Mouse (Mus musculus): ENCODE results near the gene Ranbp1.
A peak's percentile ranks its signal among the peaks of the same experiment; 100 is the strongest.
"Not testable (repeated sequence)": the region's sequence is repeated elsewhere in the genome, so short reads cannot be mapped to it uniquely, and the experiment has no call there.

The Ranbp1 gene

DNA sequence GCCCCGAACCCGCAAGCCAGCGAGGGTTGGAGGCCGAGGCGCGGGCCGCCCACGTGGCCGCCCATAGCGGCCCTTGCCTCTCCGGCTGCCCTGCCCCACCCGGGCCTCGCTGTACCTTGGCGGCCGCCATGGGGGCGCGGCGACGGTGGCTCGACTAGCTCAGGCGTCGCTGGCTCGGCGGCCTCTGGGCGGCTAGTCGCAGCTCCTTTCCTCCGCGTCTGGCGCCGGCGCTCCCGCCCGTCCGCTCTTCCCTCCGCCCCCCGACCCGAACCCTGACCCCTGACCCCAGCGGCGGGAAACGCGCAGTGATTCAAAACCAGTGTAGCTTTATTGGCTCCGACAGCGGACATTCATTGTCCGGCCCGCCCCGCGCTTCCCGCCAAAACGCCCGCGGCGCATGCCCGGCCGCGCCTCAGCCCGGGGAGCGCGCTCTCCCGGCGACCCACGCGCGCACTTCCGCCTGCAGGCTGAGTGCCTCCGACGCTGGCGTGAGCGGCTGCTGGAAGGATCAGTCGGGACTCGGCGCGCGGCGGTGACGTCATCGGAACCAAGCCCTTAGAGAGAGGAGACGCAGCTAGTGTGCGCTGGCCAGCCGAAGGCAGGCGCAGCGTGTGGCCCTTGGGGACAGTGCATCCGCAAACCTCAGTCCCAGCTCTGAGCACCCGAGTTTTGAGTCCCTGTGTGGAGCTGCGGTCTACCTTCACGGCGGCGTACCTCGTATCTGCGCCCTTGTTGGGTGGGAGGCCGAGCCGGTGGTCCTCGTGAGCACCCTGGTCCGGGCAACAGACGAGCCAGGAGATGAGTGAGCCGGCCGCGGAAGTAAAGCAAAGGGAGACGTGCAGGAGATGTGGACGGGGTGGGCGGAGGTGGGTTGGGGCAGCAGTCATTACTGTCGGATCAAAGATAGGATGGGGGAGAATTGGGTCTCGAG is at the start of gene Ranbp1, which contains the start of gene Trmt2a:
TSS of gene Ranbp1 (minus strand) at position 300 of the 931 bp plus-strand sequence.
TSS of gene Trmt2a (plus strand) at position 247 of the 931 bp plus-strand sequence.
- peak; percentile 90 for DNase-seq (ENCODE audit: low read depth, low spot score)

DNA sequence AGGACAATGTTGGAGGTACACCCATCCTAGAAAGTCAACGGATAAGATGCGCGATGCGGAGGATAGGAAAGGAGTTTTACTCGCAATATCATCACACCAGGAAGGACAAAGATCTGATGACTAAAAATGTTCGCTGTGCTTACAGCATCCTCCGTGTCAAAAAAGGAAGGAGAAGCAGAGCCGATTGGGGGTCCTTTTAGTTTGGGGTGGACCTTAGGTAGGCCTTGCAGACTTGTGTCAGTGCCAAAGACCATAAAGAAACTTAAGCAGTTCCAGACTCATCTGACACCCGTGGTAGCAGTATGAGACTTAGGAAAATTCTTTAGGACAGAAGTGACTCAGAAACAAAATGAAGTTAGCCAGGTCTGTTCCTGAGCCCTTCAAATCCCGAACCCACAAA is 41.1 kb upstream of the Ranbp1 start:
- not testable (repeated sequence) for DNase-seq (ENCODE audit: low read depth, low spot score)

DNA sequence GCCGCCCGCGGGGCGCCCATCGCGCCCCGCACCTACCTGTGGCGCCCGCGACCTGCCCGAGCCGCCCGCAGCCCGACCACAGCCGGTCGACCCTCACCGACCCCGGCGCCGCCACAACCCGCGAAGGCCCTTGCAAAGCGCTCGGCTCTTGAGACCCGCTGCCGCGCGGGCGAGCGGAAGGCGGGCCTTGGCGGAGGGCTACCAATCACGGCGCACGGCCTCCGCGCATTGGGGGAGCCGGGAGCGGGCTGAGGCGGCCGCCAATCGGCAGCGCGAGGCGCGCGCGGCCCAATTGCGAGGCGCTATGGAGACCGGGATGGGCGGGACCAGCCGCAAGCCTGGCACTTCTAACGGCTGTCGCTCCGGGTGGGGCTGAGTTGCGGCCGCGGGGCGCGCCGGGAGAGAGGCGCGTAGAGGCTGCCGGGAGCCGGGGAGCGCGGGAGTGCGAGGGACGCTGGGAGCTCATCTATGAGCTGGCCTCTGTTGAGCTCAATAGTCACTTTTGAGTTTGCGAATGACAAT is 40.6 kb upstream of the Ranbp1 start, which contains the start of gene Dgcr8:
TSS of gene Dgcr8 (minus strand) at position 180 of the 522 bp plus-strand sequence.
- DNase-seq (ENCODE audit: low read depth, low spot score), result peak; percentile 96

DNA sequence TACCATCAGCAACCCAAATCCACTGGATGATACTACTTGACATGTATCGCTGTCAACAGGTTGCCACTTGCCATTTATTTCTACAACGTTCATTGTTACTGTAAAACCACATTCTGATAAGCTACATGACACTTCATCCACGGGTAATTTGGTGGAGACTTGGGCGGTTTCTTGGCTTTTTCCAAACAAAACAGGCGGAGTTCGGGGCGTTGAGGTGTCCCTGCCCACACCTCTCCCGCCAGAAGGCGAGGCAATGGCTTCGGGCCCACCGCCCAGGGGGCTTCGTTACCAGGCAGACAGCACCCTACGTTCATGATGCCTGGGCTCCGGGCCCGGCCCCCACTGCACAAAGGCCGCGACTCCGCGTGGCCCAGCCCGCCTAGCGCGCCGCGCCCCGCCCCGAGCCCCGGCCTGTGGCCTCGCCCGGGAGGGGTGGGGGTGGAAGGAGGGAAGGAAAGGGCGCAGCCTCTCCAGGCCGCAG is 40.1 kb upstream of the Ranbp1 start:
- DNase-seq (ENCODE audit: low read depth, low spot score), result peak; percentile 66

- peak; percentile 22 for DNase-seq (ENCODE audit: low read depth, low spot score)
Measured at GRCm38 (mm10) chr16:18288166-18288565, 39.6 kb upstream of the Ranbp1 start.

GRCm38 (mm10) chr16:18275166-18275565 is 26.6 kb upstream of the Ranbp1 start:
- no peak for DNase-seq (ENCODE audit: low read depth, low spot score)

GRCm38 (mm10) chr16:18268182-18268581 is 19.6 kb upstream of the Ranbp1 start:
- DNase-seq (ENCODE audit: low read depth, low spot score), result no peak

DNA sequence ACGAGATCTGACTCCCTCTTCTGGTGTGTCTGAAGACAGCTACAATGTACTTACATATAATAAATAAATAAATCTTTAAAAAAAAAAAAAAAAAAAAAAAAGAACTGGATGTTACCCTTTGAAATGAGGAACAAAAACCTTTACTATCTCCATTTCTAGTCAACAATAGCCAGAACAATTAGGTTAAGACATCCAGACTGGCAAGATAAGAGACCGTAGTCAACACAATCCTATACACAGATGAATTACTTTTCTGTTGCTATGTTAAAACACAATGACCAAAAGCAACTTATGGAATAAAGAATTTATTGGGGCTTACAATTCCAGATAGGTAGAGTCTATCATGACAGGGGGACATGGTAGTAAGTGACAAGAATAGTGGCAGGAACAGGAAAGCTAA is 16.5 kb upstream of the Ranbp1 start:
- DNase-seq (ENCODE audit: low read depth, low spot score), result no peak

DNA sequence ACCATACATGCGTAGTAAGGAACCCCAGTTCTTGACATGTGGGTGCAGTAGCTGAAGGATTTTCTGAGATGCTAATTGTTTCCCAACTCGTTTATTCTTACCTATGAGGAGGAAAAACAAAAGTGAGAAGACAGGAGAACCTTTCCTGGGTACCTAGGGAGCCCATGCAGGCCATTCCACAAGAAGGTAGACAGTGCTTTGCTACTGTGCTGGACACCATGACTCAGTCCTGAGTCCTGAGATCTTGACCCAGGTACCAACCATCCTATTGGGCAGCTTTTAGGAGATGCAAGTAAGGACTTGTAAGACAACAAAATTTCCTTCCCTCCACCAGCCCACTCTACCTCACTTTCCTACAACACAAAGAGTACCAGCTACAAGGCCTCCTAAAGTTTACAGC is 9.7 kb upstream of the Ranbp1 start, which contains the start of gene Gm49776:
TSS of gene Gm49776 (minus strand) at position 101 of the 400 bp plus-strand sequence.
- DNase-seq (ENCODE audit: low read depth, low spot score), result no peak

DNA sequence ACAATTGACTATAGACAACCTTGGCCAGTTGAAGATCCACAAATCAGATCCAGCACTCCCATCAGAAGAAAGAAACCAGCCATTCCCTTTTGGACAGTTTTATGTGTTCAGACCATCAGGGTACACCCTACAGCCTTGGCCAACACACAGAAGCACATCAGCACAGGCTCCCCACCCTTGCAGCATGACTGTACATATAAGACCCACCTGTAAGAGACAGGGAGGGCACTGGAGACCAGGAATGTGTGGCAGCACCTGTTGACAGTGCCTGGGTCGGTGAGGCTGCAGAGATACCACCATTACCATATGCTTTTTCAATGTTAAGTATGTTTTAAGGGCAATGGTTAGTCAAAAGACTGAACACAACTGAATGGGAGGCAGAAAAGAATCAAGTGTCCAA is 5.3 kb upstream of the Ranbp1 start:
- DNase-seq (ENCODE audit: low read depth, low spot score), result no peak

- DNase-seq (ENCODE audit: low read depth, low spot score), result no peak
Measured at GRCm38 (mm10) chr16:18252736-18253135, 4.2 kb upstream of the Ranbp1 start.

GRCm38 (mm10) chr16:18250828-18251790 is 2.6 kb upstream of the Ranbp1 start:
- no peak for DNase-seq (ENCODE audit: low read depth, low spot score)

DNA sequence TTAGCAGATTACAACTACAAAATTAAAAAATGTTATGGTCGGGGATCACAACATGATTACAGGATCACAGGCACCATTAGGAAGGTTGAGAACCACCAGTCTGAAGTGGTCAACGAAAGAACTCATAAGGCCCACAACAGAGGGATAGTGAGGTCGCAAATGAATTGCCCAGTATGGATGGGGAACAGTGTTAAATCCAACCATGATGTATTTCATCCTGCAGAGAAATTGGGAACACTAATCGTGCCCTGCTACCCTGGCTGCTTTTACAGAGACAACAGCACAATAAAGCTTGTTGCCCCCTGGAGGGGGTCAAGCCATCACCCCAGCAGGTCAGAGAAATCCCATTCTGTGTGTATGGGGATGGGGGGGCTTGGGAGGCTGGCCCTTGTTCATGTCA is 1.7 kb upstream of the Ranbp1 start:
- no peak for DNase-seq (ENCODE audit: low read depth, low spot score)

DNA sequence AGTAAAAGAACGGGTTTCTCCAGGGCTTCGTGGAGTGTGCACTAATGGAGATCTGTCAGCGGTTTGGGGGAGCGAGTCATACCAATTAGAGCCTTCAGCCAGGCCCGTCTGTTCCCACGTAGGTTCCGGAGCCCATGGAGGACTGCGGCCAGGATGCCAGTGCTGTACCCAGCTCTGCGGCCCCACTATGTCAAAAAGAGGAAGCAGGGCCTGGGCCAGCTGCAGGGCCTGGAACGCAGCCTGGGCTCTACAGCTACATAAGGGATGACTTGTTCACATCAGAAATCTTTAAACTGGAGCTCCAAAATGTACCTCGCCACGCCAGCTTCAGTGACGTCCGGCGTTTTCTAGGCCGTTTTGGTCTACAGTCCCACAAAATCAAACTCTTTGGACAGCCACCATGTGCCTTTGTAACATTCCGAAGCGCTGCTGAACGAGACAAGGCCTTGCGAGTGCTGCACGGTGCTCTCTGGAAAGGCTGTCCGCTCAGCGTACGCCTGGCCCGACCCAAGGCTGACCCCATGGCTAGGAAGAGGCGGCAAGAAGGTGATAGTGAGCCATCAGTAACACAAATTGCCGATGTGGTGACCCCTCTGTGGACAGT is 934 bp upstream of the Ranbp1 start:
- peak; percentile 28 for DNase-seq (ENCODE audit: low read depth, low spot score)

DNA sequence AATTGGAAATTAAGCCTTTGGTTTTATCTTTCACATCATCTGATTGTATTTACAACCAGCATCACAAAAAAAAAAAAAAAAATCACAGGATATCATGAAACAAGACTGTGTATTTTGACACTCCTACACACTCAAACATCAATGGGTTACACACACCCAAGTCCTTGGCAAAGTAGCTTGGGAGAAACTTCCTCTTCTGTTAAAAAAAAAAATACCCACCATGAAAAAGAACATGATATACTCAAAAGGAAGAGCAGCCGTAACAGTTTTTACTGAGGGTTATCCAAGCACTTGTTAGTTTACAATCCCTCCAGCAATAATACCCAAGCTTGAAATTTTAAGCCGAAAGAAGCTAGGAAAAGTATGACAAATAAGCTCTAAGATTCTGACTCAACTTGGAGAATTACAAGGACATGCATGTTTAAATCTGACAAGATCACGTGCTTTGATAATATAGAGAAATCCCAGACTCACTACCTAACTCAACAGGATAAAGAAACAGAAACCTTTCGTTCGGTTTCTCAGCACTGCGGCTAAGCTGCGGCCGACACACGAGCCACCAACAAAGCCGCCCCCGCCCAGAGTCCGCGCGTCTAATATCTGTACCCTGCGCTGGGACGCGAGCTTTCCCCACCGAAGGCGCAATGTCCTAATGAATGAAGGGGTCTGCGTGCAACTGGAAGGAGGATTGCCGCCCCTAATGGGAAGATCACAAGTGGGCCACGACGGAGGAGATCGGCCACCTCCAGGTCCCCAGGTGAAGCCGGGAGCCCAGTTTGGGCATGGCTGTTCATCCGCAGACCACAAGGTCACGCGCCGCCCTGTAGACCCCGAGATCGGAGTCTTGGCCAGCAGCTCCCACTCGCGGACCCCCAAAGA is 772 bp downstream of the Ranbp1 start:
- DNase-seq (ENCODE audit: low read depth, low spot score), result peak; percentile 20

GRCm38 (mm10) chr16:18241581-18241980 is 7.0 kb downstream of the Ranbp1 start:
- no peak for DNase-seq (ENCODE audit: low read depth, low spot score)

- no peak for DNase-seq (ENCODE audit: low read depth, low spot score)
Measured at GRCm38 (mm10) chr16:18236676-18237501, 11.6 kb downstream of the Ranbp1 start.

DNA sequence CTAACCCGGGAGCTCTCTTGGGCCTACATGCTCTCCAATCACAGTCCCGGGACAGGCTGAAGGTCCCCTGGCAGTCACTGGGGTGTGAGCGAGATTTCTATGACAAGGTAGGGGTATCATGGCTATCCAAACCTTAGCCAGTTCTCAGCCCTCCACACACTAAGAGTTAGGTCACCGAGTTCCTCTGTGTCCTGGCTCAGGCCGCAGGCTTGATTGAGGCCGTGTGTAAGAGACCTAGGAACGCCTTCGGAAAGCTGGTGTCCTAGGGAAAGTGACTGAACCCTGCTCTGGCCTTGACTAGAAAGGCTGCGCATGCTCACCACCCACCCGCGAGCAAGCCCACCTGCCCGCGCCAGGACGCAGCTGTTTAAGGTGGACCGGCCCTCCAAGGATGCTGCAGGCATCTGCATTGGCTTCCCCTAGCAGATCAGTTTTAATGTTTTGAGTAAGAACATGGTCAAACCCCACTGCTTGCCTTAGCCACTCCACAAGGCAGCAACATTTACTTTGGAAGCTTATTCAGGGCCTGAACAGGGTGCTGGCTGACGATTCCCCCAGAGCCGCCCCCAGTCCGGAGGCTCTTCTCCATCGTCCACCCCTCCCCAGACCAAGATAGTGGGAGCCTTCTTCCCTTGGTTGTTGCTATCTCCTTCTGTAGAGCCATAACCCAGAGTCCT is 13.0 kb downstream of the Ranbp1 start:
- no peak for DNase-seq (ENCODE audit: low read depth, low spot score)

Data from c-Kit-negative CD71-positive TER-119-positive erythroid progenitor cells, embryonic 14.5 days (primary cell).